Mouse (Mus musculus): ENCODE measurements around the gene Nit2. TPM values are rescaled to one million over a fixed set of nuclear protein-coding genes. Genes with fewer than 3 reads are reported as not detected.
A peak's percentile ranks its signal among the peaks of the same experiment; 100 is the strongest.

Gene Nit2
- 49.1 and 50.3 TPM in 2 replicates for polyA plus RNA-seq (2014; fragmentation: Nextera tagmentation; extraction: Ambion mirVana)

- no peaks in the 10 kb centered on the region for H3K27me3 ChIP-seq (ENCODE audit: control insufficient read depth, insufficient read depth, low read length)
- WGBS: under 1% methylated on average over 58 of the region's 58 CpGs
These were observed at the start of gene Nit2 for GRCm38 (mm10) chr16:57166611-57167513. Nit2 (minus strand) TSS chr16:57167341.

GRCm38 (mm10) chr16:57215957-57216356 is 48.8 kb upstream of the Nit2 start:
- Histone ChIP-seq H3K9me3 (ENCODE audit: control insufficient read depth, low read length) (no peaks in the 10 kb centered on the region), H3K9ac (no peak overlapping the region), H3K4me1 (replicated peaks; ENCODE audit: control insufficient read depth, insufficient read depth, low read length) (no peaks in the 10 kb centered on the region), H3K27me3 (ENCODE audit: control insufficient read depth, insufficient read depth, low read length) (no peaks in the 10 kb centered on the region), H3K4me2 (replicated peaks) (no peak overlapping the region), H3K36me3 (replicated peaks; ENCODE audit: control insufficient read depth, insufficient read depth) (peaks cover 44% of the 10 kb centered on the region), H3K27ac (no peak overlapping the region), H3K4me3 (replicated peaks; ENCODE audit: low read length) (no peak overlapping the region)
- DNase-seq (ENCODE audit: low spot score) (no peak), ATAC-seq (ENCODE audit: low FRiP score) (no peak)

More at GRCm38 (mm10) chr16:57166611-57167513, at the start of gene Nit2:
- H3K4me2 ChIP-seq (replicated peaks): peak within 1 kb of the TSS; percentile 79
- peak; percentile 98 for ATAC-seq (ENCODE audit: low FRiP score)
- no peaks in the 10 kb centered on the region for H3K4me1 ChIP-seq (replicated peaks; ENCODE audit: control insufficient read depth, insufficient read depth, low read length)
- peak; percentile 88 for DNase-seq (ENCODE audit: low spot score)
- no peaks in the 10 kb centered on the region for H3K9me3 ChIP-seq (ENCODE audit: control insufficient read depth, low read length)
- peak within 1 kb of the TSS; percentile 88 for H3K27ac ChIP-seq
- peaks cover 25% of the 10 kb centered on the region for H3K36me3 ChIP-seq (replicated peaks; ENCODE audit: control insufficient read depth, insufficient read depth)
- peak within 1 kb of the TSS; percentile 79 for H3K9ac ChIP-seq
- H3K4me3 ChIP-seq (replicated peaks; ENCODE audit: low read length): peak within 1 kb of the TSS; percentile 78

DNA sequence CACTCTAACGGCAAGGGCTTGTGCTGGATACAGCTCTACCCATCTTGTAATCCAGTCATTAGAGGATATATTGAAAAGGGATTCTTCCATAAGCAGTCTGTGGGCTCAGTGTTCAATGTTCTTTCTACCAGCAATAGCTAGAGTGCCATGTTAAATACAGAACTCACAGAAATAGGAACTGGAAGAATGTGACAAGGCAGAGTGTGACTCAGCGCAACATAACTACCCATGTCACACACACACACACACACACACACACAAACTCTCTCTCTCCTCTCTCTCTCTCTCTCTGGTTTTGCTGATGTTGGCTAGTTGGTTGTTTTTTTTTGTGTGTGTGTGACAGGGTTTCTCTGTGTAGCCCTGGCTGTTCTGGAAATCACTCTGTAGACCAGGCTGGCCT is 43.9 kb upstream of the Nit2 start:
- peaks cover 56% of the 10 kb centered on the region for H3K36me3 ChIP-seq (replicated peaks; ENCODE audit: control insufficient read depth, insufficient read depth)
- no peak overlapping the region for H3K4me2 ChIP-seq (replicated peaks)
- 98% methylated on average over 2 of the region's 2 CpGs for WGBS
- no peak for DNase-seq (ENCODE audit: low spot score)
- H3K9ac ChIP-seq: no peak overlapping the region
- no peak overlapping the region for H3K4me3 ChIP-seq (replicated peaks; ENCODE audit: low read length)
- no peaks in the 10 kb centered on the region for H3K4me1 ChIP-seq (replicated peaks; ENCODE audit: control insufficient read depth, insufficient read depth, low read length)
- H3K27me3 ChIP-seq (ENCODE audit: control insufficient read depth, insufficient read depth, low read length): no peaks in the 10 kb centered on the region
- H3K9me3 ChIP-seq (ENCODE audit: control insufficient read depth, low read length): no peaks in the 10 kb centered on the region
- no peak for ATAC-seq (ENCODE audit: low FRiP score)
- no peak overlapping the region for H3K27ac ChIP-seq

DNA sequence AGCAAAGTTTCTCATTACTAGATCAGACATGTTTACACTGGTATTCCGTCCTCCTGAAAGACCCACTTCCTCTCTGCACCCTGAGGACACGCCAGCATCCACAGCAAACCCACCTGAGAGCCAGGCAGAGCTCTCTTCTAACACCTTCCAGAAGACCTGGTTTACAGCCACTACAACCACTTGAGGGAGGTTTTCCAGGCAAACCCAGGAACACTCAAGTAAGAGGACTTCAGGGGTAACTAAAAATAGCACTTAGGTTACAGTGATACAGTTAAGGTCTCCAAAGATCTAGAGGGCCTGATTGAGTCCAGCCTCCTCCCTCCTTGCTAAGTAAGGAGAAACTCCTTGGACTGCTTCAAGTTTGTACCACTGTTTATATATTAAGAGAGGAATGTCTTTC is 41.2 kb upstream of the Nit2 start:
- Histone ChIP-seq H3K36me3 (replicated peaks; ENCODE audit: control insufficient read depth, insufficient read depth) (peaks cover 48% of the 10 kb centered on the region), H3K27me3 (ENCODE audit: control insufficient read depth, insufficient read depth, low read length) (no peaks in the 10 kb centered on the region), H3K4me3 (replicated peaks; ENCODE audit: low read length) (no peak overlapping the region), H3K27ac (no peak overlapping the region), H3K9me3 (ENCODE audit: control insufficient read depth, low read length) (no peaks in the 10 kb centered on the region), H3K9ac (no peak overlapping the region), H3K4me1 (replicated peaks; ENCODE audit: control insufficient read depth, insufficient read depth, low read length) (no peaks in the 10 kb centered on the region), H3K4me2 (replicated peaks) (no peak overlapping the region)
- DNase-seq (ENCODE audit: low spot score) (no peak), ATAC-seq (ENCODE audit: low FRiP score) (no peak)
- 89% methylated on average over 2 of the region's 2 CpGs for WGBS

- 67% methylated on average over 3 of the region's 3 CpGs for WGBS
These were observed 30.1 kb upstream of the Nit2 start for GRCm38 (mm10) chr16:57197281-57197680.

GRCm38 (mm10) chr16:57196590-57196989 is 29.4 kb upstream of the Nit2 start:
- Histone ChIP-seq H3K36me3 (replicated peaks; ENCODE audit: control insufficient read depth, insufficient read depth) (peaks cover 29% of the 10 kb centered on the region), H3K9ac (no peak overlapping the region), H3K9me3 (ENCODE audit: control insufficient read depth, low read length) (no peaks in the 10 kb centered on the region), H3K4me1 (replicated peaks; ENCODE audit: control insufficient read depth, insufficient read depth, low read length) (no peaks in the 10 kb centered on the region), H3K27ac (no peak overlapping the region), H3K4me2 (replicated peaks) (no peak overlapping the region), H3K4me3 (replicated peaks; ENCODE audit: low read length) (no peak overlapping the region), H3K27me3 (ENCODE audit: control insufficient read depth, insufficient read depth, low read length) (no peaks in the 10 kb centered on the region)
- DNase-seq (ENCODE audit: low spot score) (no peak), ATAC-seq (ENCODE audit: low FRiP score) (no peak)
- 89% methylated on average over 5 of the region's 5 CpGs for WGBS

More at GRCm38 (mm10) chr16:57197281-57197680, 30.1 kb upstream of the Nit2 start:
- Histone ChIP-seq H3K27ac (no peak overlapping the region), H3K36me3 (replicated peaks; ENCODE audit: control insufficient read depth, insufficient read depth) (peaks cover 22% of the 10 kb centered on the region), H3K9me3 (ENCODE audit: control insufficient read depth, low read length) (no peaks in the 10 kb centered on the region), H3K4me1 (replicated peaks; ENCODE audit: control insufficient read depth, insufficient read depth, low read length) (no peaks in the 10 kb centered on the region), H3K9ac (no peak overlapping the region), H3K4me3 (replicated peaks; ENCODE audit: low read length) (no peak overlapping the region), H3K27me3 (ENCODE audit: control insufficient read depth, insufficient read depth, low read length) (no peaks in the 10 kb centered on the region), H3K4me2 (replicated peaks) (no peak overlapping the region)
- ATAC-seq (ENCODE audit: low FRiP score) (no peak), DNase-seq (ENCODE audit: low spot score) (no peak)

DNA sequence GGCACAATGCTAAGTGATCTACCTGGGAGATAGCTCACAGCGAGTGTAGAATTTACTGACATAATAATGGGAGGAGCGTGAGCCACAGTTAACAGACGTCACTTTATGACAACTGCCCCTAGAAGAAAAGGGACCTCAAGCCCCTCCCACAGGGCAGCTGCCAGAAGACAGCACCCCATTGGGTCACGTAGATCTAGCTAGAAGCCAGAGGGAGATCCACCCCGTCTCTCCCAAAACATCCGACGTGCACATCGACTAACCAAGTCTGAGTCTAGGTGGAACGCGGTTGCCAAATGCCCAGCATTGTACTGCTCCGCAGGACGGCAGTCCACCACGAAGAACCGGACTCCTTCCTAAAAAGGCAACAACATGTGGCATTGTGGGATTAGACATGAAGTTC is 24.1 kb upstream of the Nit2 start:
- no peak overlapping the region for H3K4me2 ChIP-seq (replicated peaks)
- H3K27me3 ChIP-seq (ENCODE audit: control insufficient read depth, insufficient read depth, low read length): no peaks in the 10 kb centered on the region
- no peak overlapping the region for H3K4me3 ChIP-seq (replicated peaks; ENCODE audit: low read length)
- WGBS: 86% methylated on average over 14 of the region's 14 CpGs
- H3K36me3 ChIP-seq (replicated peaks; ENCODE audit: control insufficient read depth, insufficient read depth): peaks cover 51% of the 10 kb centered on the region
- no peaks in the 10 kb centered on the region for H3K4me1 ChIP-seq (replicated peaks; ENCODE audit: control insufficient read depth, insufficient read depth, low read length)
- no peak for ATAC-seq (ENCODE audit: low FRiP score)
- H3K9ac ChIP-seq: no peak overlapping the region
- no peak for DNase-seq (ENCODE audit: low spot score)
- H3K9me3 ChIP-seq (ENCODE audit: control insufficient read depth, low read length): no peaks in the 10 kb centered on the region
- no peak overlapping the region for H3K27ac ChIP-seq

DNA sequence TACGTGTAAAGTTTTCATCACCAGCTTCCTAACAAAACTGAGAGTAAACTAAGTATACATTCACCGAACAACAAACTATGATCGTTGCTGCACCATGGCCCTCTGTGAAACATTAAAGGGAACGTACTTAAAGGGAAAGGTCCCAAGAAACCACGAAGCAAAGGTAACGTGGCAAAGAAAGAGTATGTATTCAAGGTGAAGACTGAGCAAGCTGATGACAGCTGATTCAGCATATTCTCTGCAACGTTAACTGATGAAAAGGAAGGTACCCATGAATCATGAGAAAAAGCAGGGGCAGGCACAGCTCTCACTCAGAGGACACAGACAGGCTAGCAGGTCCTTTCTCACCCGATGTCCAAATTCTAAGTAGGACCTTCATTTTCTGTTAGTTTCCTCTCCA is 23.2 kb upstream of the Nit2 start:
- ATAC-seq (ENCODE audit: low FRiP score) (no peak), DNase-seq (ENCODE audit: low spot score) (no peak)
- peaks cover 58% of the 10 kb centered on the region for H3K36me3 ChIP-seq (replicated peaks; ENCODE audit: control insufficient read depth, insufficient read depth)
- no peaks in the 10 kb centered on the region for H3K4me1 ChIP-seq (replicated peaks; ENCODE audit: control insufficient read depth, insufficient read depth, low read length)
- 93% methylated on average over 8 of the region's 8 CpGs for WGBS
- no peak overlapping the region for H3K4me2 ChIP-seq (replicated peaks)
- H3K9me3 ChIP-seq (ENCODE audit: control insufficient read depth, low read length): no peaks in the 10 kb centered on the region
- H3K27ac ChIP-seq: no peak overlapping the region
- no peaks in the 10 kb centered on the region for H3K27me3 ChIP-seq (ENCODE audit: control insufficient read depth, insufficient read depth, low read length)
- no peak overlapping the region for H3K4me3 ChIP-seq (replicated peaks; ENCODE audit: low read length)
- H3K9ac ChIP-seq: no peak overlapping the region

GRCm38 (mm10) chr16:57189493-57189892 is 22.4 kb upstream of the Nit2 start:
- Histone ChIP-seq H3K9ac (no peak overlapping the region), H3K4me3 (replicated peaks; ENCODE audit: low read length) (no peak overlapping the region), H3K27me3 (ENCODE audit: control insufficient read depth, insufficient read depth, low read length) (no peaks in the 10 kb centered on the region), H3K4me2 (replicated peaks) (no peak overlapping the region), H3K27ac (no peak overlapping the region), H3K4me1 (replicated peaks; ENCODE audit: control insufficient read depth, insufficient read depth, low read length) (no peaks in the 10 kb centered on the region), H3K9me3 (ENCODE audit: control insufficient read depth, low read length) (no peaks in the 10 kb centered on the region), H3K36me3 (replicated peaks; ENCODE audit: control insufficient read depth, insufficient read depth) (peaks cover 65% of the 10 kb centered on the region)
- DNase-seq (ENCODE audit: low spot score) (no peak), ATAC-seq (ENCODE audit: low FRiP score) (no peak)
- 93% methylated on average over 2 of the region's 2 CpGs for WGBS

Measured in hindbrain, embryonic 14.5 days (tissue).